Mouse (Mus musculus): ENCODE results near the gene Macf1. TPM values are rescaled to one million over a fixed set of nuclear protein-coding genes. Genes with fewer than 3 reads are reported as not detected.

The Macf1 gene
- polyA plus RNA-seq, 1 experiment from 2014 or later: 82.9 TPM

- no peak for ATAC-seq
- Histone ChIP-seq H3K4me3 (replicated peaks; ENCODE audit: low read length) (no peak overlapping the region), H3K4me2 (ENCODE audit: low read length) (no peak overlapping the region), H3K27me3 (replicated peaks; ENCODE audit: control insufficient read depth, insufficient read depth, low read length) (no peaks in the 10 kb centered on the region), H3K4me1 (replicated peaks; ENCODE audit: control insufficient read depth, insufficient read depth, low read length) (peaks cover 72% of the 10 kb centered on the region), H3K9me3 (ENCODE audit: control insufficient read depth, low read length) (no peaks in the 10 kb centered on the region), H3K9ac (replicated peaks; ENCODE audit: low read depth, low read length) (no peak overlapping the region), H3K27ac (ENCODE audit: low read length) (no peak overlapping the region), H3K36me3 (ENCODE audit: control insufficient read depth, insufficient read depth) (no peaks in the 10 kb centered on the region)
- WGBS: 76% methylated on average over 1 of the region's 1 CpGs
Observed at GRCm38 (mm10) chr4:123409752-123410151, 274.4 kb downstream of the Macf1 start.

- no peaks in the 10 kb centered on the region for H3K27me3 ChIP-seq (replicated peaks; ENCODE audit: control insufficient read depth, insufficient read depth, low read length)
- H3K27ac ChIP-seq (ENCODE audit: low read length): no peak overlapping the region
- H3K4me2 ChIP-seq (ENCODE audit: low read length): no peak overlapping the region
- no peak overlapping the region for H3K4me3 ChIP-seq (replicated peaks; ENCODE audit: low read length)
- H3K9me3 ChIP-seq (ENCODE audit: control insufficient read depth, low read length): no peaks in the 10 kb centered on the region
- 86% methylated on average over 3 of the region's 3 CpGs for WGBS
- no peak overlapping the region for H3K9ac ChIP-seq (replicated peaks; ENCODE audit: low read depth, low read length)
- H3K36me3 ChIP-seq (ENCODE audit: control insufficient read depth, insufficient read depth): no peaks in the 10 kb centered on the region
- H3K4me1 ChIP-seq (replicated peaks; ENCODE audit: control insufficient read depth, insufficient read depth, low read length): peaks cover 76% of the 10 kb centered on the region
- ATAC-seq: no peak
Observed at GRCm38 (mm10) chr4:123409034-123409692, 275.0 kb downstream of the Macf1 start.

DNA sequence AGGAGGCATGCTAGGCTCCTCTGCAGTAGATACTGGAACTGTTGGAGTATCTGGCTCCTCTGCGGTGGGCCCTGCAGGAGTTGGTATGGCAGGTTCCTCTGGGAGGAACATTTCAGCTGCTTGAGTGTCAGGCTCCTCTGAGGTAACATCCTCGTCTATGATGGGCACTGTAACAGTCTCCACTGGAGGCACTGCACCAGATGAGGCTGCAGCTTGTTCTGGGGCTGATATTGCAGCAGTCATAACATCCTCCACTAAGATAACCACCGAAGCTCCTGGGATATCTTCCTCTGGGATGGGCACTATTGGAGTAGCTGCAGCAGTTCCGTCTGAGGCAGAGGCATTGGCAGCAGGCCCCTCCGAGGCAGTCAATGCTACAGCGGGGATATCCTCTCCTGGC is 276.4 kb downstream of the Macf1 start:
- Histone ChIP-seq H3K9me3 (ENCODE audit: control insufficient read depth, low read length) (no peaks in the 10 kb centered on the region), H3K9ac (replicated peaks; ENCODE audit: low read depth, low read length) (no peak overlapping the region), H3K27ac (ENCODE audit: low read length) (no peak overlapping the region; the same call in 1 of the 2 replicates), H3K4me2 (ENCODE audit: low read length) (peak overlapping the region; percentile 6), H3K4me1 (replicated peaks; ENCODE audit: control insufficient read depth, insufficient read depth, low read length) (peaks cover 75% of the 10 kb centered on the region), H3K4me3 (replicated peaks; ENCODE audit: low read length) (no peak overlapping the region), H3K36me3 (ENCODE audit: control insufficient read depth, insufficient read depth) (no peaks in the 10 kb centered on the region), H3K27me3 (replicated peaks; ENCODE audit: control insufficient read depth, insufficient read depth, low read length) (no peaks in the 10 kb centered on the region)
- ATAC-seq: no peak
- 66% methylated on average over 6 of the region's 6 CpGs for WGBS

- Histone ChIP-seq H3K36me3 (ENCODE audit: control insufficient read depth, insufficient read depth) (peaks cover 2% of the 10 kb centered on the region), H3K4me3 (replicated peaks; ENCODE audit: low read length) (no peak overlapping the region), H3K9ac (replicated peaks; ENCODE audit: low read depth, low read length) (no peak overlapping the region), H3K4me2 (ENCODE audit: low read length) (peak overlapping the region; percentile 3; the same call in 1 of the 2 replicates), H3K27ac (ENCODE audit: low read length) (no peak overlapping the region), H3K9me3 (ENCODE audit: control insufficient read depth, low read length) (no peaks in the 10 kb centered on the region), H3K27me3 (replicated peaks; ENCODE audit: control insufficient read depth, insufficient read depth, low read length) (no peaks in the 10 kb centered on the region), H3K4me1 (replicated peaks; ENCODE audit: control insufficient read depth, insufficient read depth, low read length) (peaks cover 52% of the 10 kb centered on the region)
- ATAC-seq: no peak
- 0% methylated on average over 1 of the region's 1 CpGs for WGBS
Observed at GRCm38 (mm10) chr4:123404056-123404455, 280.1 kb downstream of the Macf1 start.

DNA sequence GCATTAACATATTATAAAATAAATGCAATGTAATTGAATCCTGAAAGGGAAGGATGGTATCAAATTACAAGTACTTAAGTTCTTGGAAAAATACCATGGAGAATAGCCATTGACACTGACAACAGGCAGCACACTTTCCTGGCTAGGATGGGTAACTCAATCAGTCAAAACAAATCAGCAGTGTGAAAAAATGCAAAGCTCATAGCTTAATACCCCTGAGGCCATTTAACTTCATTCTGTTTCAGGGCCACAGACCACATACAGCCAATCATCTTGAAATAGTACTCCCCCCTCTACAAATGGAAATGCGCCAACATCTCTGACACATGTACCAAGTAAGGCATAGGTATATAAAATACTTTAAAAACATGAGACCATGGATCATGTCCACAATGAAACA is 281.9 kb downstream of the Macf1 start:
- H3K27me3 ChIP-seq (replicated peaks; ENCODE audit: control insufficient read depth, insufficient read depth, low read length): no peaks in the 10 kb centered on the region
- H3K4me1 ChIP-seq (replicated peaks; ENCODE audit: control insufficient read depth, insufficient read depth, low read length): peaks cover 34% of the 10 kb centered on the region
- H3K9ac ChIP-seq (replicated peaks; ENCODE audit: low read depth, low read length): no peak overlapping the region
- H3K4me3 ChIP-seq (replicated peaks; ENCODE audit: low read length): no peak overlapping the region
- ATAC-seq: no peak
- no peak overlapping the region for H3K27ac ChIP-seq (ENCODE audit: low read length)
- WGBS: 94% methylated on average over 1 of the region's 1 CpGs
- no peak overlapping the region for H3K4me2 ChIP-seq (ENCODE audit: low read length)
- no peaks in the 10 kb centered on the region for H3K9me3 ChIP-seq (ENCODE audit: control insufficient read depth, low read length)
- H3K36me3 ChIP-seq (ENCODE audit: control insufficient read depth, insufficient read depth): peaks cover 7% of the 10 kb centered on the region

GRCm38 (mm10) chr4:123401265-123401664 is 282.9 kb downstream of the Macf1 start:
- Histone ChIP-seq H3K27ac (ENCODE audit: low read length) (no peak overlapping the region), H3K27me3 (replicated peaks; ENCODE audit: control insufficient read depth, insufficient read depth, low read length) (no peaks in the 10 kb centered on the region), H3K4me2 (ENCODE audit: low read length) (no peak overlapping the region), H3K4me3 (replicated peaks; ENCODE audit: low read length) (no peak overlapping the region), H3K9me3 (ENCODE audit: control insufficient read depth, low read length) (no peaks in the 10 kb centered on the region), H3K9ac (replicated peaks; ENCODE audit: low read depth, low read length) (no peak overlapping the region), H3K4me1 (replicated peaks; ENCODE audit: control insufficient read depth, insufficient read depth, low read length) (peaks cover 26% of the 10 kb centered on the region), H3K36me3 (ENCODE audit: control insufficient read depth, insufficient read depth) (peaks cover 14% of the 10 kb centered on the region)
- ATAC-seq: peak; percentile 65
- WGBS: 46% methylated on average over 3 of the region's 3 CpGs

- H3K36me3 ChIP-seq (ENCODE audit: control insufficient read depth, insufficient read depth): peaks cover 40% of the 10 kb centered on the region
- H3K27ac ChIP-seq (ENCODE audit: low read length): no peak overlapping the region
- no peak overlapping the region for H3K4me2 ChIP-seq (ENCODE audit: low read length)
- WGBS: 91% methylated on average over 5 of the region's 5 CpGs
- no peak overlapping the region for H3K9ac ChIP-seq (replicated peaks; ENCODE audit: low read depth, low read length)
- ATAC-seq: no peak
- peaks cover 6% of the 10 kb centered on the region; the same call in 1 of the 2 replicates for H3K4me1 ChIP-seq (replicated peaks; ENCODE audit: control insufficient read depth, insufficient read depth, low read length)
- no peak overlapping the region for H3K4me3 ChIP-seq (replicated peaks; ENCODE audit: low read length)
- H3K9me3 ChIP-seq (ENCODE audit: control insufficient read depth, low read length): no peaks in the 10 kb centered on the region
- H3K27me3 ChIP-seq (replicated peaks; ENCODE audit: control insufficient read depth, insufficient read depth, low read length): no peaks in the 10 kb centered on the region
Observed at GRCm38 (mm10) chr4:123397643-123398434, 286.3 kb downstream of the Macf1 start.

DNA sequence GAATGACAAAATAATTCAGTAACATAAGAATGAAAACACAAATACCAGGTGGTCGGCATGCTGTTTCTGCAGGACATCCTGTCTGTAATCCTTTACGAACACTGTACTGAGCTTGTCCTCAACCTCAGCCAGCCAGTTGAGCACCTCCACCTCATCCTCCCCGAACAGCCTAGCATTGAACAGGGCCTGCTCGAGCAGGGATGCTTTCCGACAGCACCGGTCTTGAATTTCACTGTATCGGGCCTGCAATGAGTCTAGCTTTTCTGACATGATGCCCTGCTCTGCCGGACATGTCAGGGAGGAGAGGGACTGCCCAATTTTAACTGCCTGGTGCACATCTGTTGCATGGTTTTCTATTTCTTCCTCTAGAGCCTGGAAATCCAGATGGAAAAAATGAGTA is 287.1 kb downstream of the Macf1 start:
- Histone ChIP-seq H3K4me2 (ENCODE audit: low read length) (no peak overlapping the region), H3K4me3 (replicated peaks; ENCODE audit: low read length) (no peak overlapping the region), H3K4me1 (replicated peaks; ENCODE audit: control insufficient read depth, insufficient read depth, low read length) (0 out of 2 replicates have a peak, but pooled peaks cover 2% of the 10 kb centered on the region), H3K36me3 (ENCODE audit: control insufficient read depth, insufficient read depth) (peaks cover 44% of the 10 kb centered on the region), H3K27me3 (replicated peaks; ENCODE audit: control insufficient read depth, insufficient read depth, low read length) (no peaks in the 10 kb centered on the region), H3K9me3 (ENCODE audit: control insufficient read depth, low read length) (no peaks in the 10 kb centered on the region), H3K9ac (replicated peaks; ENCODE audit: low read depth, low read length) (no peak overlapping the region), H3K27ac (ENCODE audit: low read length) (no peak overlapping the region)
- 97% methylated on average over 8 of the region's 8 CpGs for WGBS
- no peak for ATAC-seq

DNA sequence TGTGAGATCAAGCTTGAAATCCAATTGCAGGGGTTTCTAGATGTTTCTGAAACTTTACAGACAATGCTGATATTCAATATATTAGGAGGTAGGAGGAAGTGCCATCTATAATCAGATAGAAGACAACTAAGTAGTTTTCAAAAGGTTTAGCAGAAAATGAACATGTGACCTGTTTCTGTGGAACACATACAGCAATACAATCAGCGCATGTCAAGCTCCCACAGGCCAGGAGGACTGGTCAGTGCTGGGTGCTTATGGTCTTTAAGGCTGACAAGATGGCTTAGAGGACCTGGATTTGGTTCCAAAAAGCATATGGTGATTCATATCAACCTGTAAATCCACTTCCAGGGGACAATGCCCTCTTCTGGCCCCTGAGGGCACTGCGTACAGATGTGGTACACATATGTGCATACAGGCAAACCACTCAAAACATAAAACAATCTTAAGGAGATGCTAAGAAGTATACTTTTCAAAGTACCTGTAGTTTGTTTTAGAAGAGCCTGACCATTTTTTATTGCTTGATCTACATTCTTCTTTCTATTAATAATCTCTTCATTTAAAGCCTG is 288.6 kb downstream of the Macf1 start:
- 97% methylated on average over 2 of the region's 2 CpGs for WGBS
- no peaks in the 10 kb centered on the region for H3K27me3 ChIP-seq (replicated peaks; ENCODE audit: control insufficient read depth, insufficient read depth, low read length)
- no peaks in the 10 kb centered on the region for H3K9me3 ChIP-seq (ENCODE audit: control insufficient read depth, low read length)
- no peak for ATAC-seq
- no peak overlapping the region for H3K9ac ChIP-seq (replicated peaks; ENCODE audit: low read depth, low read length)
- peaks cover 45% of the 10 kb centered on the region for H3K36me3 ChIP-seq (ENCODE audit: control insufficient read depth, insufficient read depth)
- H3K27ac ChIP-seq (ENCODE audit: low read length): no peak overlapping the region
- no peak overlapping the region for H3K4me2 ChIP-seq (ENCODE audit: low read length)
- no peak overlapping the region for H3K4me3 ChIP-seq (replicated peaks; ENCODE audit: low read length)
- H3K4me1 ChIP-seq (replicated peaks; ENCODE audit: control insufficient read depth, insufficient read depth, low read length): no peaks in the 10 kb centered on the region

Data from forebrain, embryonic 16.5 days (tissue).